Mouse (Mus musculus) cerebral cortex, adult 2 months (tissue): Measurements from ENCODE around the gene Dqx1.

Source experiments
- WGBS: fragments of 180-500 bp; shearing (Covaris S2); methylation state at CpG from one replicate; pipeline ENCODE4 v1.1.7; 2018; 5-methylcytosine and 5-hydroxymethylcytosine counted together

The Dqx1 gene

GRCm38 (mm10) chr6:83033249-83034185, 24.1 kb upstream of the Dqx1 start, which contains the start of the genes Dok1 and Loxl3:
Gene Dok1 (minus strand): TSS chr6:83033471.
Gene Loxl3 (plus strand): TSS chr6:83034173.
- WGBS = 4% methylated on average over 51 of the region's 51 CpGs

- WGBS = 55% methylated on average over 5 of the region's 5 CpGs
These were observed 23.1 kb upstream of the Dqx1 start for GRCm38 (mm10) chr6:83034463-83035055.

GRCm38 (mm10) chr6:83037188-83037587, 20.5 kb upstream of the Dqx1 start:
- 83% methylated on average over 8 of the region's 8 CpGs for WGBS

- WGBS = 19% methylated on average over 24 of the region's 24 CpGs
These were observed 19.1 kb upstream of the Dqx1 start for GRCm38 (mm10) chr6:83038496-83039012.

GRCm38 (mm10) chr6:83040601-83041000, 17.0 kb upstream of the Dqx1 start:
- 83% methylated on average over 5 of the region's 5 CpGs for WGBS

GRCm38 (mm10) chr6:83043561-83043960, 14.1 kb upstream of the Dqx1 start:
- 79% methylated on average over 6 of the region's 6 CpGs for WGBS

- 90% methylated on average over 5 of the region's 5 CpGs for whole genome bisulfite sequencing
These were observed 13.7 kb upstream of the Dqx1 start for GRCm38 (mm10) chr6:83043993-83044392.

- 70% methylated on average over 9 of the region's 9 CpGs for WGBS
These were observed 12.9 kb upstream of the Dqx1 start for GRCm38 (mm10) chr6:83044742-83045141.

- 70% methylated on average over 10 of the region's 10 CpGs for WGBS
These were observed 8.3 kb upstream of the Dqx1 start for GRCm38 (mm10) chr6:83049367-83049766.

GRCm38 (mm10) chr6:83053136-83053960, 4.3 kb upstream of the Dqx1 start:
- 4% methylated on average over 26 of the region's 26 CpGs for WGBS

GRCm38 (mm10) chr6:83054074-83054851, 3.4 kb upstream of the Dqx1 start, which contains the start of gene Aup1:
Gene Aup1 (plus strand): TSS chr6:83054521.
- WGBS = under 1% methylated on average over 64 of the region's 64 CpGs

- under 1% methylated on average over 48 of the region's 50 CpGs for WGBS
These were observed 2.7 kb upstream of the Dqx1 start, which contains the start of gene Htra2 for GRCm38 (mm10) chr6:83054871-83055431. Gene Htra2 (minus strand): TSS chr6:83055273.

GRCm38 (mm10) chr6:83058725-83059124, 1.1 kb downstream of the Dqx1 start:
- whole genome bisulfite sequencing = 74% methylated on average over 2 of the region's 2 CpGs

- 38% methylated on average over 8 of the region's 8 CpGs for WGBS
These were observed 8.4 kb downstream of the Dqx1 start for GRCm38 (mm10) chr6:83065995-83066394.

GRCm38 (mm10) chr6:83066441-83066840, 8.8 kb downstream of the Dqx1 start:
- WGBS = 26% methylated on average over 6 of the region's 6 CpGs

- 32% methylated on average over 8 of the region's 8 CpGs for WGBS
These were observed 10.6 kb downstream of the Dqx1 start for GRCm38 (mm10) chr6:83068221-83068620.

GRCm38 (mm10) chr6:83068706-83069487, 11.3 kb downstream of the Dqx1 start:
- 2% methylated on average over 81 of the region's 81 CpGs for WGBS

GRCm38 (mm10) chr6:83069488-83070246, 12.0 kb downstream of the Dqx1 start:
- WGBS = 2% methylated on average over 69 of the region's 69 CpGs

GRCm38 (mm10) chr6:83070247-83070310, 12.4 kb downstream of the Dqx1 start, which contains the start of gene Tlx2:
Gene Tlx2 (minus strand): TSS chr6:83070293.
- 4% methylated on average over 10 of the region's 10 CpGs for WGBS
